Mouse (Mus musculus) intestine, embryonic 16.5 days (tissue): ENCODE data around the gene Rbpj. TPM values are rescaled to one million over a fixed set of nuclear protein-coding genes. Genes with fewer than 3 reads are reported as not detected.
A peak's percentile ranks its signal among the peaks of the same experiment; 100 is the strongest.

ENCODE experiments used
- ATAC-seq: fragments of 200-750 bp; cut with Nextera tagmentation; 2 replicates; pipeline ENCODE4 v1.8.0; 2017; ENCODE audit warnings: moderate TSS enrichment, moderate library complexity
- H3K27ac ChIP-seq: fragments of 300-500 bp; sonication (generic); 2 replicates; pipeline ENCODE4 v1.5.1; 2014; ENCODE audit warnings: mild to moderate bottlenecking, low read length
- H3K27me3 ChIP-seq: fragments of 300-500 bp; sonication (generic); replicated peaks from 2 replicates; pipeline ENCODE4 v1.6.1; 2014; ENCODE audit warnings: low read length, control low read depth, mixed read lengths; ENCODE audit not compliant: control insufficient read depth, insufficient read depth
- H3K36me3 ChIP-seq: fragments of 300-500 bp; sonication (generic); 2 replicates; pipeline ENCODE4 v1.6.1; 2014; ENCODE audit warnings: low read length, control low read depth; ENCODE audit not compliant: control insufficient read depth, insufficient read depth
- H3K4me1 ChIP-seq: fragments of 300-500 bp; sonication (generic); 2 replicates; pipeline ENCODE4 v1.6.1; 2014; ENCODE audit warnings: low read length, control low read depth, mixed read lengths; ENCODE audit not compliant: control insufficient read depth, insufficient read depth
- H3K4me2 ChIP-seq: fragments of 300-500 bp; sonication (generic); 2 replicates; pipeline ENCODE4 v1.6.1; 2014; ENCODE audit warnings: low read depth, low read length, control low read depth
- H3K4me3 ChIP-seq: fragments of 300-500 bp; sonication (generic); 2 replicates; pipeline ENCODE4 v1.5.1; 2014; ENCODE audit warnings: mild to moderate bottlenecking, low read length
- H3K9ac ChIP-seq: fragments of 300-500 bp; sonication (generic); 2 replicates; pipeline ENCODE4 v1.6.1; 2014; ENCODE audit warnings: low read depth, low read length
- H3K9me3 ChIP-seq: fragments of 300-500 bp; sonication (generic); 2 replicates; pipeline ENCODE4 v1.6.1; 2016; ENCODE audit warnings: low read length, control low read depth; ENCODE audit not compliant: control insufficient read depth
- WGBS: fragments of 180-500 bp; shearing (Covaris S2); extraction: QIAGEN DNeasy Blood & Tissue Kit; methylation state at CpG from one replicate; pipeline ENCODE4 v1.1.7; 2014; 5-methylcytosine and 5-hydroxymethylcytosine counted together
- polyA plus RNA-seq: library from polyadenylated mRNA; unstranded; fragments of >200 nt; fragmentation: Nextera tagmentation; extraction: Ambion mirVana; gene quantifications from 2 replicates; pipeline ENCODE4 v1.2.1, GENCODE M21; 2015

The Rbpj gene
- polyA plus RNA-seq, 1 experiment from 2014 or later = 19.8 TPM

DNA sequence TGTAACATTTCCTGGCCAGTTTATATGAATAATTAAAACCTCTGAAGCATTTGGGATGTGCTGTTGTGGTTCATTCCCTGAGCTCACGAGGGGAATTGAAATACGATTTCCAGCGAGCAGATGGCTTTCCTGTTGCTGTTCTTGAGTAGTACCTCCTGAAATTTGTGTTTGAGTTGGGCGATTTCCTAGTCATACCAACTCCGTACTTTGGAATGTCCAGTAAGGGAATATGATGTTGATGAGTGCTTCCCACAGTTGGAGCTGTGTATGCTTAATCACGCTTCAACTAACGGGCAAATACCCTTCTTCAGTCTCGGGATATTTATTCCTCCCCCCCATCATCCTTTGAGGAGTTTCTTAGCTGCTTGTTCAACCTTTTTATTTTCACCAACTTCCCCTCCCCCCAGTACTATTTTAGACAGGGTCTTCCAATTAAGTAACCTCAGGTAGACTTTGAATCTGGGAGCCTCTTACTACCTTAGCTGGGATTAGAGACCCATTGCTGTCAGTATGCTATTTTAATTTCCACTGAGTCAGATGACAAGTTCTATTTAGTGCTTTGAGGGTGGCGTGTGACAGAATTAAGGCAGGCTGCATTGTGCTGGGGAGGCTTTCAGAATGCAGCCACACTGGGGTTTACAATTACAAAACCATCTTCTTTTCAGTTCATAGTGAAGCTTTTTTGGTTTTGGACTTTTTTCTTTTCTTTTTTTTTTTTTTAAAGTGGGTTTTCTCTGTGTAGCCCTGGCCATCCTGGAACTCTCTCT lies 141.5 kb downstream of the Rbpj start:
- Histone ChIP-seq H3K27ac (no peak overlapping the region), H3K4me2 (no peak overlapping the region), H3K27me3 (no peaks in the 10 kb centered on the region), H3K9me3 (no peaks in the 10 kb centered on the region), H3K36me3 (no peaks in the 10 kb centered on the region), H3K4me3 (no peak overlapping the region), H3K4me1 (no peaks in the 10 kb centered on the region), H3K9ac (no peak overlapping the region)
- no peak for ATAC-seq
- 76% methylated on average over 9 of the region's 9 CpGs for WGBS

DNA sequence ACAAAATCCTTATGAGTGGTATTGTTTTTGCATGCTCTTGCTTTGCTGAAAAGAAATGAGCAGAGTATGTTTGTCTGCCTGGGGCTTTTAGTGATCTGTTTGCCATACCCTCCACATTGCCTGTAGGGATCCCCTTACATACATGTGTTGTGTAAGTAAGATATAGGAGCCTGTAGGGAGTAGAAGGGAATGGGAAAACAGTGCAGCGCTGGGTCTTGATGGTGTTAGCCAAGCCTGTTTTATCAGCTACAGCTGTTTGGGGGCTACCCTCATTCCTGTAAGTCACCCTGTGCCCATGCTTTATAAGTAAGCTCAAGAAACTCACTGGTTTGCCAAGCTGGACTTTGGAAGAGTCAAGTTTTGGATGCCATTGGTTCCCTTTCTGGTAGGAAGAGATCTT lies 152.9 kb downstream of the Rbpj start:
- no peaks in the 10 kb centered on the region for H3K27me3 ChIP-seq
- no peak for ATAC-seq
- no peak overlapping the region for H3K4me3 ChIP-seq
- WGBS = 92% methylated on average over 1 of the region's 1 CpGs
- no peak overlapping the region for H3K9ac ChIP-seq
- no peak overlapping the region for H3K27ac ChIP-seq
- no peaks in the 10 kb centered on the region for H3K36me3 ChIP-seq
- 0 out of 2 replicates have a peak, but pooled peaks cover 2% of the 10 kb centered on the region for H3K9me3 ChIP-seq
- H3K4me2 ChIP-seq = no peak overlapping the region
- peaks cover 12% of the 10 kb centered on the region for H3K4me1 ChIP-seq

DNA sequence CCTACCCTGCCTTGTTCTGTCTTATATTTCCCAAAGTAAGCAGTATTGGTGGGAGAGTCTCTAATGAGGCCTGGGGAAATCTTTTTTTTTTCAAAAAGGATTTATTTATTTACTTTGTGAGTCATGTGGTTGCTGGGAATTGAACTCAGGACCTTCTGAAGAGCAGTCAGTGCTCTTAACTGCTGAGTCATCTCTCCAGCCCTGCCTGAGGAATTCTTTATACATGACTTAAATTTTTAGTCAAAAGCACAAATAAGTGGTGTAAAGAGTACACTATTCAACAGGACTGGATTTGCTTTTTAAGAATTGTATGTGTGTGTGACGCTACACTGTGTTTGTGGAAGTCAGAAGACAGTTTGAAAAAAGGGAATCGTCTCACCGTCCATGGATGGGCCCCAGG lies 166.1 kb downstream of the Rbpj start:
- H3K4me2 ChIP-seq = no peak overlapping the region
- H3K4me1 ChIP-seq = no peaks in the 10 kb centered on the region
- H3K4me3 ChIP-seq = no peak overlapping the region
- 77% methylated on average over 3 of the region's 3 CpGs for WGBS
- H3K9me3 ChIP-seq = no peaks in the 10 kb centered on the region
- H3K36me3 ChIP-seq = no peaks in the 10 kb centered on the region
- H3K27ac ChIP-seq = no peak overlapping the region
- no peak for ATAC-seq
- no peak overlapping the region for H3K9ac ChIP-seq
- H3K27me3 ChIP-seq = no peaks in the 10 kb centered on the region

DNA sequence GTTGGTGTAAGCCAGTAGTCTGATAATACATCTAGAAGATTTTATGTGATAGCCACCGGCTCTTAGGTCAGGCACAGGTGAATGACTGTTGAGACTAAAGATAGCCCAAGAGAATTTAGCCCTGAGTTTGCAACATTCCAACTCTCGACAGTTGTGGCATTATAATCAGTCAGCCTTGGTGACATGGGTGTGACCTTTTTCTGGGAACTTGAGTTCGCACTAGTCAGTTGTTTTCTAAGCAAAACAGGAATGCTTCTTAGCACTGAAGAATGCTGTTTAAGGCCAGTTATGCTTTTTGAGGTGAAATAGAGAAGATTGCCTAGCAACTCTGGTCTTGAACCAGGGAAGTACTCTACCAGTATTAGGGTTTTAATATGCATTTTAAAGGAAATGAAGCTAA lies 170.8 kb downstream of the Rbpj start:
- no peaks in the 10 kb centered on the region for H3K9me3 ChIP-seq
- H3K4me1 ChIP-seq = no peaks in the 10 kb centered on the region
- H3K4me2 ChIP-seq = no peak overlapping the region
- no peak overlapping the region for H3K27ac ChIP-seq
- H3K9ac ChIP-seq = no peak overlapping the region
- ATAC-seq = no peak
- H3K36me3 ChIP-seq = no peaks in the 10 kb centered on the region
- H3K4me3 ChIP-seq = no peak overlapping the region
- WGBS = 65% methylated on average over 3 of the region's 3 CpGs
- no peaks in the 10 kb centered on the region for H3K27me3 ChIP-seq

DNA sequence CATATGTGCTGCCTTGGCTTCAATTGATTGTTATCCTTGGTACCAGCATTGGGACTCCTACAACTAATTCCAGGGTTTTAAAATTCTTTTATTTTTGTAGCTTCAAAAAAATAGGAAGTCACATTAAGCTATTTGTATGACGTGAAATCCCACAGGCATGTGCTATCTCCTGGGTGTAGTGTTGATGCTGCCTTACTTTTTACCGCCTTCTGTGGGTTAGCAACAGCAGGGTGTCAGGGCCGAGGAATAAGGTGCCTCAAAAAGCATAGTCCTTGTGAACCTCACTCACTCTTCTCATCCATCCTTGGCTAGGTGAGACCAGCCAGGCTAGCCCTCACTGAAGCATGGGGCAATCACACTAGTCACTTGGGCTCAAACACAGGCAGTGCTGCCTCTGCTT lies 171.3 kb downstream of the Rbpj start:
- Histone ChIP-seq H3K27me3 (no peaks in the 10 kb centered on the region), H3K27ac (no peak overlapping the region), H3K4me2 (no peak overlapping the region), H3K9ac (no peak overlapping the region), H3K4me1 (no peaks in the 10 kb centered on the region), H3K4me3 (no peak overlapping the region), H3K36me3 (no peaks in the 10 kb centered on the region), H3K9me3 (no peaks in the 10 kb centered on the region)
- WGBS = 93% methylated on average over 3 of the region's 3 CpGs
- ATAC-seq = no peak

DNA sequence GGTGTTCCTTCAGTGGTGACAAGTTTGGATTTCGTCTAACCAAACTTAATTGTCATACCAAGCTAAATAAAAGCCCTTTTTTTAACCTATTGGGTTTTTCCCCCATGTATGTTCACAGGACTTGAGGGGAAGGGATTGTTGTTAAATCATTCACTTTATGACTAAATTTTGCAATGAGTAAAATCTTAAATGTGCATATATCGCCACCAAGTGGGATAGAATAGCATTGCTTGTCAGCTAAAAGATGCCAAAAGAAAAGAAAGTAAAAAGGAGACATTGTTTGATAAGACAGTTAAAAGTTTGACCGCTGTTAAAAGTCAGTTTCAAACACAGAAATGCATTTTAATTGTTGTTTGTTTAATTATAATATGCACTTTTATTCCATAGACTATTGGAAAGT lies 172.7 kb downstream of the Rbpj start:
- 77% methylated on average over 3 of the region's 3 CpGs for WGBS
- Histone ChIP-seq H3K27ac (no peak overlapping the region), H3K4me2 (no peak overlapping the region), H3K27me3 (no peaks in the 10 kb centered on the region), H3K9me3 (no peaks in the 10 kb centered on the region), H3K36me3 (0 out of 2 replicates have a peak, but pooled peaks cover 3% of the 10 kb centered on the region), H3K9ac (no peak overlapping the region), H3K4me3 (no peak overlapping the region), H3K4me1 (no peaks in the 10 kb centered on the region)
- ATAC-seq = no peak

DNA sequence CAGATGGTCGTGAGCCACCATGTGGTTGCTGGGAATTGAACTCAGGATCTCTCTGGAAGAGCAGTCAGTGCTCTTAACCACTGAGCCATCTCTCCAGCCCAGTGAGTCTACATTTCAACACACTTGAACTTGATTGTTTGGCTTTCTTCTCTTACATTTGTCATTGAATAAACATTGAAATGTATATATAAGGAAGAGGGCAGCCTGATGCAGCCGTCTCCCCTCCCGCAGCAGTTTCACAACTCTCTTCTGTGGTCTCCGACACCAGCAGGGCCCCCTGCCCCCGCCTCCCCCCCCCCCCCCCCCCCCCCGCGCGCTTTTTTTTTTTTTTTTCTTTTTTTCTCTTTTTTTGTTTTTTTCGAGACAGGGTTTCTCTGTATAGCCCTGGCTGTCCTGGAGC lies 180.7 kb downstream of the Rbpj start:
- H3K4me3 ChIP-seq = no peak overlapping the region
- no peak overlapping the region for H3K9ac ChIP-seq
- ATAC-seq = no peak
- peaks cover 13% of the 10 kb centered on the region; the same call in 1 of the 2 replicates for H3K36me3 ChIP-seq
- H3K9me3 ChIP-seq = no peaks in the 10 kb centered on the region
- H3K27ac ChIP-seq = no peak overlapping the region
- no peaks in the 10 kb centered on the region for H3K4me1 ChIP-seq
- H3K27me3 ChIP-seq = no peaks in the 10 kb centered on the region
- 62% methylated on average over 4 of the region's 9 CpGs for WGBS
- no peak overlapping the region for H3K4me2 ChIP-seq

DNA sequence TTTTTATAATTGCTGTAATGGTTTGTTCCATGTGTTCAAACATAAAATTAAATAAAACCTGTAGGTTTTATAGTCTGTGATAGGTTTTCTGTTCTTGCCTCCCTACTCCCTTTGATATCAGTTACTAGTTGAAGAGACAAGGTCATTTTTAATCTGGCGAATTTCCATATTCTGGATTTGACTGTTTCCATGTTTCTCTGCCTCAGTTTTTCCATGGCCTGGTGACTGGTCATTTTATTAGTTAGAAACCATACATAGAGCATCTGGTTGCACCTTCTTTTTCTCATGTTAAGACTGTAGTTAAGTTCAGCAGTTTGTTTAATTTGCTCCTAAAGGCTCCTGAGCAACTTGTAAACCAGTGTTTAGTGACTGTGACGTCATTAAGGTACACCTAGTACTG lies 181.4 kb downstream of the Rbpj start:
- Histone ChIP-seq H3K27me3 (no peaks in the 10 kb centered on the region), H3K27ac (no peak overlapping the region), H3K4me2 (no peak overlapping the region), H3K9me3 (no peaks in the 10 kb centered on the region), H3K4me3 (no peak overlapping the region), H3K9ac (no peak overlapping the region), H3K4me1 (no peaks in the 10 kb centered on the region), H3K36me3 (peaks cover 13% of the 10 kb centered on the region; the same call in 1 of the 2 replicates)
- ATAC-seq = no peak
- WGBS = 94% methylated on average over 2 of the region's 2 CpGs

DNA sequence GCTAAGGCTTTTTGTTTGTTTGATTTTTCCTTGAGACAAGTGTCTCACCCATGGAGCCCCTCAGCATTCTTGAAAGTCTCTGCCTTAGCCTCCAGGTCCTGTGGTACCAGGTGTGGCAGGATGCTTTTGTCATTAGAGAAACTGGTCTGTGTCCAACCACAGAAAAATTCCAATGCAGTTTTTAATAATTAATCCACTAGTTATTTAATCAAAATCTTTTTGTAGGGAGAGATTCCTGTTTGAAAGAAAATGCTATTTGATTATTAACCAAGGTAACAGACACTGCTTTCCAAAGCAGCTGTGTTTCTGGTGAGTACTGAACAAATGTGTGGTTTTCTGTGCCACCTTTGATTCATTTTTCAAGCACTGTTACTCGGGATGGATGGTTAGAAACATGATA lies 190.6 kb downstream of the Rbpj start:
- Histone ChIP-seq H3K4me1 (no peaks in the 10 kb centered on the region), H3K9ac (no peak overlapping the region), H3K9me3 (no peaks in the 10 kb centered on the region), H3K27me3 (no peaks in the 10 kb centered on the region), H3K36me3 (no peaks in the 10 kb centered on the region), H3K4me3 (no peak overlapping the region), H3K4me2 (no peak overlapping the region), H3K27ac (no peak overlapping the region)
- no peak for ATAC-seq
- WGBS = 15% methylated on average over 1 of the region's 1 CpGs

DNA sequence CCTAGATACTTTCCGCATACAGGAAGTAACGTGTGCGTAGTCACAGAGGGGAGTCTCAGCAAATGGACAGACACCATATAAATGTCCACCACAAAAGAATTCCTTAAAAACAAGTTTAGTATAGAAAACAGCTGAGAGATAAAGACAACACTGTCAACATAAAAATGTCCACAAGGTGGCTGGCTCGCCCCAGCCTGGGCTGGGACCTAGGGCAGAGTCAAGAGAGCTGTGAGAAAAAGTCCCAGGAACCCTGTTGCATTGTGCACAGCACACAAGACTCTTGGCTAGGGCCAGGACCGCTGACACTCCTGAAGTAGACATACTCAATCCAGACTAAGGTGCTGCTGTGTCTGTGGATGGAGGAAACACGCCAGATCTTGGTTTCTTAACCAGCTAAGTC lies 192.0 kb downstream of the Rbpj start:
- no peak overlapping the region for H3K4me2 ChIP-seq
- H3K36me3 ChIP-seq = no peaks in the 10 kb centered on the region
- no peaks in the 10 kb centered on the region for H3K4me1 ChIP-seq
- no peak overlapping the region for H3K27ac ChIP-seq
- no peaks in the 10 kb centered on the region for H3K27me3 ChIP-seq
- H3K4me3 ChIP-seq = no peak overlapping the region
- ATAC-seq = peak; percentile 69; the same call in 1 of the 2 replicates
- WGBS = 76% methylated on average over 6 of the region's 6 CpGs
- H3K9me3 ChIP-seq = no peaks in the 10 kb centered on the region
- no peak overlapping the region for H3K9ac ChIP-seq
